Mouse (Mus musculus) frontal cortex, postnatal 25 days (tissue): ENCODE data around the gene Irf6.

Source experiments
- DNase-seq, 2 experiments: peaks; one replicate each; pipeline ENCODE4 v3.0.0; 2022; ENCODE audit warnings: low spot score in 2 of 2

The Irf6 gene

DNA sequence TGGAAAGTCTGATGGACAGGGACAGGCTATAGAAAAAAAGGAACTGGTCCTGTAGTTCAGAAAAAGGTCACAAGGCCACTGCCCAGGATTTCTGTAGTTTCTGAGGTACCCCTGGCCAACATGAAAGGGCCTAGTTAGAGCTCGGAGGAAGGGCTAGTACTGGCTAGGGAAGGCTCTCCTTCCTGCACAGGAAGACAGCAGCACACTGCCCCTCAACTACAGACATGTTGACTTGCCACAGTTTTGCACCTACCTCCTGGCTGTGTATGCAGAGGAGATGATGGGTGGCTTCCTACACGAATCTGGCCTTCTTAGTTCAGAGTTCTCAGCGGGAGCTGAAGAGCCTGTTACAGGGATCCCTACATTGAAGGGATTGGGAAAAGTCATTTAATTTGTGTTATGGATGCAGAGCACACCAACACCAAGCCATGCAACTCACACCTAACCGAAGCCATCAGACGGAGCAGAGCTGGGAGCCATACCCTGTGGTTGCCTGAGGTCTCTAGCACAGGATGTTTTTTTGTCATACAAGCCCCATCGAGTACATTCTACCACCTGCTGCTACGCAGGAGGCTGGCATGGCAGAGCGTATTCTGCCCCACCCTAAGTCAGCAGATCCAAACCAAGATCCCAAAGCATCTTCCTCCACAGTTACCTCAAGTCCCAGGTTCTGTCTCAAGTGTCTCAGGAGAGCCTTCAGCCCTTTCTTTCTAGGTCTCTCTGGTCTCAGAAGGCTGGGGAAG lies 47.9 kb downstream of the Irf6 start:
- DNase-seq: no peak

DNA sequence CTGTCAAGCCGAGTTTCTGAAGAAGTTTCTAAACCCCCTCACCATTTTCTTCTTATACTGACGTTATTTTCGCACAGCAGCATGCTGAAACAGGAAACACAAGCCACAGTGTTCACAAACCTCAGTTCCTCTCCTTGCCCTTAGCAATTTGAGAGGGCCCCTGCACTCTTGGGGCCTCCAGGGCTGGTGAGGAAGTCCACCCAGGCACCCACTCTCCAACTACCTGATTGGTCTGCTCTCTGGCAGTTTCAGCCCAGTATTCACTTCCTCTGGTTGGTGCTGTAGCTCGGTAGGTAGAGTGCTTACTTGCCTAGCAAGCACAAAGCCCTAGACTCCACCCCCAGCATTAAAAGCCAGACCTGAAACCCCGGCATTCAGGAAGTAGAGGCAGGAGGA lies 48.5 kb downstream of the Irf6 start, which contains the start of gene Traf3ip3:
Traf3ip3 (minus strand) TSS at position 321 of the 396 bp plus-strand sequence.
- DNase-seq: no peak

DNA sequence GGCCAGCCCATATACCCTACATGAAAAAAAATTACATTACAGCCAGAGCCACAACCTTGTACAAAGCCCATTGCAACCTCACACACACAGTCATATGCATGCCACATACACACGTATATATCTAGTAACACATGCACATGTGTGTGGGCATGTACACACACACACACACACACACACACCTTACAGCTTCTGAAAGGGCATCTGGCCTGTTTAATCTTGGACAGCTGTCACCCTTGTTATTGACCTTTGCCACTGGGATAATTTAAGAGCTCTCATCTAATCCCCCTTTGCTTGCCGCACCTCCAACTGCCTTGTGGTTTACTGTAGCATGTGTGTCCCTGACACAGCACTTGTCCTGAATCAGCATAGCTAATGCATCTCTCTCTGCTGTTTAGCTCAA lies 50.9 kb downstream of the Irf6 start:
- no peak for DNase-seq

DNA sequence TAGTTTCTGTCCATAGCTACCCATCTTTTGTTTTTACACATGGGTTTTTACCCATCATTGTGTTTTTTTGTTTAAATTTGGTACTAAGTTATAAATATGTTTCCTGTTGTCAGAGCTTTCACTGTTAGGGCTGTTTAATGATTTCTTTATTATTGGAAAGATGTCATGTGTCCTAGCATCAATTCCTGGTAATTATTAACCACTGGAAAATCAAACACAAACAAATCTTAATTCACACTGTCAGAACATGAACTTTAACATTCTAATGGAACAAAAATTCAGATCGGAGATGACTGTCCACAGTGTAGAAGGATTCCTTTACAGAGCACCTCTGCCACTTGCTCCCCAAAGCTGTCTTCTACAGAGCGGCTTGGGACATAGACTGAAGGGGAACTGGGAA lies 52.5 kb downstream of the Irf6 start:
- DNase-seq: no peak

DNA sequence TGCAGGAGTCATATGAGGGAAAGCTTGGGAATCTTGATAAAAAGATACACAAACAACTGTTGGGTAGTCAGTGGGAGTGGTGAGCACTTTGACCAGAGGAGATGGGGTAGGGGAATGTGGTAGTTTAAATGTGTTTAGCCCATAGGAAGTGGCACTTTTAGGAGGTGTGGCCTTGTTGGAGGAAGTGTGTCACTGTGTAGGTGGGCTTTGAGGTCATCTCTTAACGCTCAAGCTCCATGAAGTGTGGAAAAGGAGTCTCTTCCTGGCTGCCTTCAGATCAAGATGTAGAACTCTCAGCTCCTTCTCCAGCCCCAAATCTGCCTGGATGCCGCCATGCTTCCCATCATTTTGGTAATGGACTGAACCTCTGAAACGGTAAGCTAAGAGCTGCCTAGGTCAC lies 54.6 kb downstream of the Irf6 start, which contains the start of gene Lamb3:
Lamb3 (plus strand) TSS at position 197 of the 400 bp plus-strand sequence.
- no peak for DNase-seq

DNA sequence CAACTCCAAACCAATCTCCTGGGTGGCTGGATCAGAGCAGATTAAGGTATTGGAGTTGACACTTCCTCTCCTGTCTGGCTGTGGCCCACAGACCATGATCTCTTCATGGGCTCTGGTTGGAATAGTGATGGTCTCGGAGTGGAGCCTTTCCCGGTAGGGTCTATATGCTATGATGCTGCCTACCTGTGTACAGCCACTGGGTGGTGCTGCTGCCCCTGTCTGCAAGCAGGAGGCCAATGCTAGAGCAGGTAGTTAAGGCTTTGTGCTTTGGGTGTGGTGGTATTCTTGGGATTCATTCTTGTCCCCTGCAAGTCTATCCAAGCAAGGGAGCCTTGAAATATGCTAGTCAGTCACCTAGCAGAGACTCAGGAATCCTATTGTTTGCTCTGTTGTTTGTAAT lies 55.3 kb downstream of the Irf6 start:
- DNase-seq: peak; percentile 45 to 57

DNA sequence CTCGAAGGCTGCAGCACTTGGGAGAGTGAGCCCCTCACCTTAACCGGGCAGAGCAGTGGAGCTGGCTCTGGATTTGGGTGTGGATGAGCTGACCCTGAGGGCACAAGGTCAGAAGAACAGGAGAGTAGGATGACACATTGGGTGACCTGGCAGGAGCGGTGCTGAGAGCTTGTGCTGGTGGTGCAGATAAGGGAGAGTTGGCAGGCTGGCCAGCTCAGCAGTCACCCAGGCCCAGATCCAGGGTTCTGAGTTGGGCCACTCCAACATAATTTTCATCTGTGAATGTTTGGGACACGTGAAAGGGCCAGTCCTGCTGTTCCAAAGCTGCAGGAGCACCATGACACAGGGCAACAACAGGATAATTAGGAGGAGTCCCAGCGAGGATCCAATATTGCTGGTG lies 58.5 kb downstream of the Irf6 start:
- no peak for DNase-seq

DNA sequence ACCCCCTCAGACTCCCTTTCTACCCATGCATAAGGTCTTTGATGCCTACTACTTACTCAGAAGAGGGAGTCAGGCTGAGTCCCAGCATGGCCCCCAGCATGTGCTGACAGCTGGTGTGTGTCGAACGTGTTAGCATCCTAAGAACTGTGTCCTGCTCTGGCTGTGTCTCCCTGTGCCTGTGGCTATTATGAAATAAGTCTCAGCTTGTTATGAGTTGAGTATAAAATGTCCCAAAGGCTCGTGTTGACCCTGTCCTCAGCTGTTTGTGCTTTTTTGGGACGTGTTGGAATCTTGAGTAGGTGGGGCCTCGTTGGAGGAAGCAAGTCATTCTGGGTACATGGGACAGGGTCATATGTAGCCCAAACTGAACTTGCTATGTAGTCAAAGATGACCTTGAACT lies 61.1 kb downstream of the Irf6 start:
- no peak for DNase-seq

DNA sequence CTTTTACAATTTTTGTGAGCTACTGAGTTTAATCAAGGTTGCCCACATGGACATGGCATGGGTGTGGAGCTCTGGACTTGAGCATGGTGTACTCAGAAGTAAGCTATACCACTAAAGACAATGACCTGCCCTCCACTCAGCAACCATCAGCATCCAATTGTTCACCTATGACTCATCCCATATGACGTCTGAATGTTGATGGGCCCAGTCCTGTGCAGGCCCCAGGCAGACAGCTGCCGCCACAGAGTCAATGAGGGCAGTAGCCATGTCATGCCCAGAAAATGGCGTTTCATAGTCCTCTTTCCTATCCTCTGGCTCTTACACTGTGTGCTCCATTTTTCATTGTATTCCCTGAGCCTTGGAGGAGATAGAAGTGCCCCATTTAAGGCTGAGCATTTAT lies 63.1 kb downstream of the Irf6 start:
- no peak for DNase-seq

DNA sequence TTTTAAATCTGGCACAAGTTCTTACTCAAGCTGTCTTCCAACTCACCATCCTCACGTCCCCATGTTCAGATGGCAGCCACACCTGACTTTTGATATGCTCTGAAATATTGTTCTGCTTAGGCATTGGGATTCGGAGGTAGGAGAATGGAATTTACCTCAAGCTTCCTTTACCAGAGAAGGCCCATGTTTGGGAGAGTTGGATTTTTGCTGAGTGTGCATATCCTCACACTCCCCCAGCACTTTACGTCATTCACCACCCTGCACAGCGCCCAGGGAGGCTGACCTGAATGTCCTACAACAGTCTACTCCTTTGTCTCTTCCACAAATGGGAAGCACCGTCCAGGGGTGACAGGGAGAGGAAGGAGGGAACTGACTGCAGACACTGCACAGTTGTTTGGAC lies 67.5 kb downstream of the Irf6 start:
- no peak for DNase-seq
